Mouse (Mus musculus) liver, adult 2 months (tissue): ENCODE results near the gene Cntf. TPM values are rescaled to one million over a fixed set of nuclear protein-coding genes. Genes with fewer than 3 reads are reported as not detected.
"Not testable (repeated sequence)": the region's sequence is repeated elsewhere in the genome, so short reads cannot be mapped to it uniquely, and the experiment has no call there.

ENCODE experiments used
- DNase-seq: peaks from one replicate; pipeline ENCODE4 v3.0.0-alpha.2; 2011; ENCODE audit warnings: low read depth, low spot score; ENCODE audit errors: extremely low read depth
- H3K27ac ChIP-seq: fragments of 200-500 bp; replicated peaks from 2 replicates; pipeline ENCODE4 v1.5.1; 2012; ENCODE audit warnings: low read depth, mild to moderate bottlenecking, control low read depth, inconsistent platforms, low read length; ENCODE audit not compliant: insufficient read depth
- H3K27me3 ChIP-seq: fragments of 200-500 bp; 2 replicates; pipeline ENCODE4 v1.6.1; 2012; ENCODE audit warnings: mild to moderate bottlenecking, moderate library complexity, low read length, inconsistent platforms; ENCODE audit not compliant: control insufficient read depth, insufficient read depth
- H3K36me3 ChIP-seq: fragments of 200-500 bp; 2 replicates; pipeline ENCODE4 v1.6.1; 2012; ENCODE audit warnings: low read length, inconsistent platforms; ENCODE audit not compliant: control insufficient read depth, insufficient read depth
- H3K4me1 ChIP-seq: fragments of 200-500 bp; 2 replicates; pipeline ENCODE4 v1.6.1; 2011; ENCODE audit warnings: low read length; ENCODE audit not compliant: control insufficient read depth, insufficient read depth
- H3K4me3 ChIP-seq: fragments of 200-500 bp; 2 replicates; pipeline ENCODE4 v1.5.1; 2011; ENCODE audit warnings: low read depth, mild to moderate bottlenecking, control low read depth, low read length, moderate library complexity; ENCODE audit not compliant: insufficient read depth
- H3K79me2 ChIP-seq: fragments of 200-500 bp; 2 replicates; pipeline ENCODE4 v1.6.1; 2012; ENCODE audit warnings: inconsistent platforms, mild to moderate bottlenecking, low read length, moderate library complexity; ENCODE audit not compliant: control insufficient read depth, insufficient read depth
- H3K9ac ChIP-seq: fragments of 200-500 bp; 2 replicates; pipeline ENCODE4 v1.6.1; 2012; ENCODE audit warnings: low read depth, mild to moderate bottlenecking, control low read depth, inconsistent platforms, low read length
- CTCF ChIP-seq: fragments of 200-500 bp; IDR thresholded peaks from 2 replicates; pipeline ENCODE4 v1.5.1; 2011; ENCODE audit warnings: low read depth, low read length, control low read depth
- POLR2A ChIP-seq: fragments of 200-500 bp; IDR thresholded peaks from 2 replicates; pipeline ENCODE4 v1.6.1; 2011; ENCODE audit warnings: low read length, control low read depth; ENCODE audit not compliant: insufficient read depth; ENCODE audit errors: extremely low read depth
- WGBS: fragments of 180-500 bp; shearing (Covaris S2); methylation state at CpG from one replicate; pipeline ENCODE4 v1.1.7; 2018; 5-methylcytosine and 5-hydroxymethylcytosine counted together
- polyA plus RNA-seq: library from polyadenylated mRNA; depleted of rRNA; stranded (reverse); fragments of >200 nt; gene quantifications from 2 replicates; pipeline ENCODE4 v1.2.3, GENCODE M21; 2012
- total RNA-seq: library from RNA; depleted of rRNA; stranded (reverse); fragments of >200 nt; gene quantifications from 2 replicates; pipeline ENCODE4 v1.2.3, GENCODE M21; 2014

Cntf gene
- total and polyA plus RNA-seq, 2 experiments, result 0.66 to 1.4 TPM

- H3K27ac ChIP-seq, result no peak overlapping the region
- no peak overlapping the region for H3K4me3 ChIP-seq
- DNase-seq, result no peak
- no peaks in the 10 kb centered on the region for H3K4me1 ChIP-seq
- 91% methylated on average over 1 of the region's 1 CpGs for WGBS
- H3K79me2 ChIP-seq, result no peaks in the 10 kb centered on the region
- TF ChIP-seq POLR2A (no peak), CTCF (no peak)
- no peaks in the 10 kb centered on the region for H3K27me3 ChIP-seq
- H3K9ac ChIP-seq, result no peak overlapping the region
- H3K36me3 ChIP-seq, result peaks cover 5% of the 10 kb centered on the region
Measured at GRCm38 (mm10) chr19:12758936-12759478, 6.4 kb downstream of the Cntf start.

- H3K79me2 ChIP-seq, result no peaks in the 10 kb centered on the region
- no peak overlapping the region for H3K9ac ChIP-seq
- H3K4me1 ChIP-seq, result no peaks in the 10 kb centered on the region
- DNase-seq, result no peak
- TF ChIP-seq CTCF, result no peak
- TF ChIP-seq POLR2A, result no peak
- no peak overlapping the region for H3K4me3 ChIP-seq
- H3K36me3 ChIP-seq, result no peaks in the 10 kb centered on the region
- no peaks in the 10 kb centered on the region for H3K27me3 ChIP-seq
- WGBS, result 84% methylated on average over 3 of the region's 3 CpGs
- no peak overlapping the region for H3K27ac ChIP-seq
Measured at GRCm38 (mm10) chr19:12756286-12756685, 9.1 kb downstream of the Cntf start.

GRCm38 (mm10) chr19:12731950-12732349 lies 33.5 kb downstream of the Cntf start:
- 69% methylated on average over 2 of the region's 2 CpGs for WGBS
- H3K36me3 ChIP-seq, result no peaks in the 10 kb centered on the region
- no peak overlapping the region for H3K4me3 ChIP-seq
- no peak for TF ChIP-seq CTCF
- no peak for TF ChIP-seq POLR2A
- no peaks in the 10 kb centered on the region for H3K4me1 ChIP-seq
- no peaks in the 10 kb centered on the region for H3K79me2 ChIP-seq
- no peaks in the 10 kb centered on the region for H3K27me3 ChIP-seq
- no peak overlapping the region for H3K9ac ChIP-seq
- no peak overlapping the region for H3K27ac ChIP-seq
- DNase-seq, result no peak

GRCm38 (mm10) chr19:12731036-12731435 lies 34.4 kb downstream of the Cntf start:
- H3K9ac ChIP-seq, result no peak overlapping the region
- H3K36me3 ChIP-seq, result no peaks in the 10 kb centered on the region
- no peak overlapping the region for H3K27ac ChIP-seq
- DNase-seq, result no peak
- TF ChIP-seq POLR2A (no peak), CTCF (no peak)
- H3K79me2 ChIP-seq, result no peaks in the 10 kb centered on the region
- no peak overlapping the region for H3K4me3 ChIP-seq
- H3K4me1 ChIP-seq, result no peaks in the 10 kb centered on the region
- H3K27me3 ChIP-seq, result no peaks in the 10 kb centered on the region
- WGBS, result 86% methylated on average over 1 of the region's 1 CpGs

GRCm38 (mm10) chr19:12725851-12726250 lies 39.6 kb downstream of the Cntf start:
- H3K27me3 ChIP-seq, result no peaks in the 10 kb centered on the region
- peak; percentile 66 for DNase-seq
- TF ChIP-seq CTCF (no peak), POLR2A (no peak)
- H3K4me1 ChIP-seq, result no peaks in the 10 kb centered on the region
- H3K9ac ChIP-seq, result no peak overlapping the region
- 64% methylated on average over 1 of the region's 1 CpGs for WGBS
- H3K79me2 ChIP-seq, result no peaks in the 10 kb centered on the region
- no peak overlapping the region for H3K27ac ChIP-seq
- no peak overlapping the region for H3K4me3 ChIP-seq
- no peaks in the 10 kb centered on the region for H3K36me3 ChIP-seq

- Histone ChIP-seq H3K4me3 (no peak overlapping the region), H3K27ac (no peak overlapping the region), H3K27me3 (no peaks in the 10 kb centered on the region), H3K79me2 (no peaks in the 10 kb centered on the region), H3K4me1 (peaks cover 6% of the 10 kb centered on the region), H3K9ac (no peak overlapping the region), H3K36me3 (peaks cover 19% of the 10 kb centered on the region)
- TF ChIP-seq CTCF (peak; percentile 63; the same call in 1 of the 2 replicates), POLR2A (no peak)
- WGBS, result 56% methylated on average over 3 of the region's 3 CpGs
- DNase-seq, result peak; percentile 50
Measured at GRCm38 (mm10) chr19:12722308-12722707, 43.1 kb downstream of the Cntf start.

- not testable (repeated sequence) for H3K4me1 ChIP-seq, H3K27me3 ChIP-seq, DNase-seq, H3K4me3 ChIP-seq, H3K9ac ChIP-seq, H3K27ac ChIP-seq, H3K79me2 ChIP-seq
- peaks cover 22% of the 10 kb centered on the region for H3K36me3 ChIP-seq
- 86% methylated on average over 7 of the region's 7 CpGs for WGBS
Measured at GRCm38 (mm10) chr19:12721596-12721995, 43.8 kb downstream of the Cntf start.

- H3K4me1 ChIP-seq, H3K79me2 ChIP-seq, H3K4me3 ChIP-seq, H3K27ac ChIP-seq, DNase-seq, H3K27me3 ChIP-seq, H3K9ac ChIP-seq: not testable (repeated sequence)
- H3K36me3 ChIP-seq, result peaks cover 29% of the 10 kb centered on the region
- 90% methylated on average over 5 of the region's 5 CpGs for WGBS
Measured at GRCm38 (mm10) chr19:12720919-12721318, 44.5 kb downstream of the Cntf start.
